Mouse (Mus musculus) lung, adult 2 months (tissue): ENCODE data around the gene Rreb1. TPM values are rescaled to one million over a fixed set of nuclear protein-coding genes. Genes with fewer than 3 reads are reported as not detected.

Source experiments
- DNase-seq: peaks from one replicate; pipeline ENCODE4 v3.0.0; 2022
- H3K4me1 ChIP-seq: fragments of 200-500 bp; 2 replicates; pipeline ENCODE4 v1.6.1; 2011; ENCODE audit warnings: low read length; ENCODE audit not compliant: control insufficient read depth, insufficient read depth
- H3K4me3 ChIP-seq: fragments of 200-500 bp; replicated peaks from 2 replicates; pipeline ENCODE3; 2011; ENCODE audit warnings: low read depth, mild to moderate bottlenecking, control low read depth, low read length; ENCODE audit errors: extremely low read depth
- CTCF ChIP-seq: fragments of 200-500 bp; IDR thresholded peaks from 2 replicates; pipeline ENCODE4 v1.5.1; 2011; ENCODE audit warnings: mild to moderate bottlenecking, low read length, control low read depth; ENCODE audit not compliant: insufficient read depth
- POLR2A ChIP-seq: fragments of 200-500 bp; IDR thresholded peaks from 2 replicates; pipeline ENCODE4 v1.6.1; 2011; ENCODE audit warnings: low read depth, mild to moderate bottlenecking, control low read depth, low read length, borderline replicate concordance; ENCODE audit errors: extremely low read depth
- WGBS: fragments of 180-500 bp; shearing (Covaris S2); methylation state at CpG from one replicate; pipeline ENCODE4 v1.1.7; 2018; 5-methylcytosine and 5-hydroxymethylcytosine counted together
- polyA plus RNA-seq: library from polyadenylated mRNA; depleted of rRNA; stranded (reverse); fragments of >200 nt; gene quantifications from 2 replicates; pipeline ENCODE4 v1.2.3, GENCODE M21; 2012; rRNA removed

Gene Rreb1
- polyA plus RNA-seq: 23.0 and 23.7 TPM in 2 replicates

DNA sequence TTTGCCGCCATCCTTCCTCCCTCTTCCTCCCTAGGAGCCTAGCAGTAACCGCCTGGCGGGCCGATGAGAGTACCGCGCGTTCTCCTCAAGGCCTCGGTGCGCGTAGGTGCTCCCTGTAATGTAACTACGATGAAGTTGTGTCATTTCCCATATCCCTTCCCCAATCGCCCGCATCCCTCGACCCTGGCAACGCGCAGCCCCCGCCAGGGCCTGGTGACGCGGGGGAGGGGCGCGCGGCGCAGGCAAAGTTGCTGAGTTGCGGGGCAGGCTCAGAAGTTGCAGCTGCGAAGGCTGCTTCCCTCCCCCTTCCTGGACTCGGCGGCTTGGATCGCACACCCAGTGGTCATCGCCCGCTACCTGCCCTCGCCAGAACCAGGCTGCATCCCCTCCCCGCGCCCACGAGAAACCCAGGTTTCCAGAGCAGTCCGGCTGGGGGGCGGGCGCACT is at the start of gene Rreb1:
Gene Rreb1, plus strand, starts transcription at position 254 of the 447 bp plus-strand sequence.
- peak within 1 kb of the TSS; percentile 62 for H3K4me3 ChIP-seq
- no peak for DNase-seq
- WGBS: under 1% methylated on average over 37 of the region's 37 CpGs

DNA sequence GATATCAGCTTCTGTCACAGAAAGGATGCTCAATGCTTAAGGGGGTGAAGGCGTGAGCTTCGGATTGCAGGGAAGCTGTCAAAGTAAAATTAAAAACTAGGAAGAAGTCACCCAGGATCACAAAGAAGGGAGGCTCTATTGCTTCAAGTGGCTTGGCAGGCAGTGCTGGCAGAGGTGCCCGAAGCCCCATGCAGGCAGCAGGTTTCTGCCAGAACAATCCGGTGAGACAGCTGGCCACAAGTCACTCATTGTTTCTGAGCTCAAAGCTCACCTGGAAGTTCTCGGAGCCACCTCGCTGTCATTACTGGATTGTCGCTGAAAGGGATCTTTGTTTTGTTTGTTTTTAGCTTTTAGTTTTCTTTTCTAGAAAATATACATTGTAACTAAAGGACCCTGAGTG is 49.6 kb upstream of the Rreb1 start:
- Histone ChIP-seq H3K4me3 (no peak overlapping the region), H3K4me1 (0 out of 2 replicates have a peak, but pooled peaks cover 3% of the 10 kb centered on the region)
- WGBS: 73% methylated on average over 7 of the region's 7 CpGs
- DNase-seq: no peak
- TF ChIP-seq CTCF (no peak), POLR2A (no peak)

More for the DNA sequence above, at the start of gene Rreb1:
- 0 out of 2 replicates have a peak, but pooled peaks have one; percentile 9 for TF ChIP-seq CTCF
- no peak for TF ChIP-seq POLR2A
- H3K4me1 ChIP-seq: peaks cover 5% of the 10 kb centered on the region

DNA sequence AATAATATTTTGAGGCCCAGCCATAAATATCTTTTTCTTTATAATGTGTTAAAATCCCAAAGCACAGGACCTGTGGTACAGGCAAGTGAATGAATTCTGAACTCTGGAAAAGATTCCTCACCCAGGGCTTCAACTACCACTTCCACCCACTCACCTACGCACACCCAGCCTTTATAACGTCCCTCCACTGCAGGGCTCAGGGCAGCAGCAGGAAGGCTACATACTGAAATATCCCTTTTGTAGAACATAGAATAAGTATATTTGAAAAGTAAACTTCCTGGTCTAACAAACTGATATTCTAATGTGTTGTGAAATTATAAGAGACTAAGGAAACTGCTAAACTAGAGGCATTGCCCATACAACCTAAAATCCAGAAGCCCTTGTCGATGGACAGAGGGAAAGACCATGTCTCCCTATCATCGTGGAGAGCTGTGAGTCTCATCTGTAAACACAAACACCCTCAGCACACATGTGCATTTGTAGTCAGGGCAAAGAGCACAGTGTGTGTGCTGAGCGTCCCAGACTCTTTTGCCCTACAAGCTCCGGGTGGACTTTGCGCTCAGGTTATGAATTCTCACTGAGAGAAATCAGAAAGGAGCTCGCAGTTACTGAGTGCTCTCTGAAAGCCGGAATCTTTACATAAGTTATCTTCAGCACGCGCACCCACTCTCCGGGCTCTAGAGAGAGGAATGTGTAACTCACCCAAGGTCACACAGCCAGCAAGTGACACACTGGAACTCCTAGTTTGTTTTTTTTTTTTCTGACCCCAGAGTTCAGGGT is 46.1 kb upstream of the Rreb1 start:
- DNase-seq: peak; percentile 41
- 45% methylated on average over 12 of the region's 12 CpGs for WGBS
- TF ChIP-seq CTCF: no peak
- no peak for TF ChIP-seq POLR2A
- no peak overlapping the region for H3K4me3 ChIP-seq
- H3K4me1 ChIP-seq: 0 out of 2 replicates have a peak, but pooled peaks cover 3% of the 10 kb centered on the region

DNA sequence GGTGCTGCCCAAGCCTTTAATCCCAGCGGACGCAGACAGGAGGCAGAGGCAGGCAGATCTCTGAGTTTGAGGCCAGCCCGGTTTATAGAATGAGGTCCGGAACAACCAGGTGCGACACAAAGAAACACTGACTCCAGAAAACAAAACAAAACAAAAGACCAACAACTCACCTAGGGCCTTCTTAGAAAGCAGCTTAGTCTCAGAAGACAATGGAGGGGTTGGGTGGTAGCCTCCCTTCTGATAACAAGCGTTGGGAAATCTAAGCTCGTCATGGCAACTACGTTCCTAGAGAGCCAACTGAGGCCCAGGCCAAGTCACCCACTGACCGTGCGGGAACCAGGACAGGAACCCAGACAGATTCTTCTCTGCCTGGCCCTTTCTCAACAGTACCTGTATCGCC is 43.7 kb upstream of the Rreb1 start:
- 95% methylated on average over 11 of the region's 11 CpGs for WGBS
- DNase-seq: no peak
- 0 out of 2 replicates have a peak, but pooled peaks cover 3% of the 10 kb centered on the region for H3K4me1 ChIP-seq
- no peak for TF ChIP-seq CTCF
- no peak for TF ChIP-seq POLR2A
- H3K4me3 ChIP-seq: no peak overlapping the region

DNA sequence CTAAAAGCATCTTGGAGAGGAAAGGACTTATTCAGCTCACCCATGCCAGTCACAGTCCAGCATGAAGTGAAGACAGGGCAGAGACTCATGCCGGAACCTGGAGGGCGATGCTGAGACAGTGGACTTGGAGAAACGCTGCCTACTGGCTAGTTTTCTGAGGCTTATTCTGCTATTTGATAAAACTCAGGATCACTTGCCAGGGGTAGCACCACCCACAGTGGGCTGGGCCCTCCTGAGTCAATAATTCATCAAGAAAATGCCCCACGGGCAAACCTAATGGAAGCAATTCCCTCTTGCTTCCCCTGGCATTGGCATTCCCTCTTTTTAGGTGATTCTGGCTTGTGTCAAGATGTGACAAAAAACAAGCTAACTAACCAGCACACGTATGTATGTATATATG is 38.1 kb upstream of the Rreb1 start:
- TF ChIP-seq CTCF (no peak), POLR2A (no peak)
- Histone ChIP-seq H3K4me3 (no peak overlapping the region), H3K4me1 (no peaks in the 10 kb centered on the region)
- no peak for DNase-seq
- WGBS: 61% methylated on average over 5 of the region's 5 CpGs

DNA sequence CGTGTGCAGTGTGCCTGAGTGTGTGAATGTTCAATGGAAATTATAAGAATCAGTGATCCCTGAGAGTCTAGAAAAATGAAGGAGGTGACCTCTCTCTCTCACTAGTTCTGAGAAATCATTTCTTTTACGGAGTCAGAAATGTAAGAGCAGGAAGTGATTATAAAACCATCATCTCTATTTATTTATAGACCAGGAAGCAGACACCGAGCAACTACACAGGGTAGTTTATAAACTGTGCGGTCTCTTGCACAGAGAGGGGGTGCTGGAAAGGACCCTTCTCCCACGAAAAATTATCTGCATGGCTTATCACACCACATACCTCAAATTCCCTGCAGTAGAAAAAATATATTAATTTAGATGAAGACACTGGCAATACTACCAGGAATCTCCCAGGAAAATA is 37.4 kb upstream of the Rreb1 start:
- no peak for TF ChIP-seq CTCF
- TF ChIP-seq POLR2A: no peak
- Histone ChIP-seq H3K4me3 (no peak overlapping the region), H3K4me1 (no peaks in the 10 kb centered on the region)
- no peak for DNase-seq
- WGBS: 10% methylated on average over 5 of the region's 5 CpGs

DNA sequence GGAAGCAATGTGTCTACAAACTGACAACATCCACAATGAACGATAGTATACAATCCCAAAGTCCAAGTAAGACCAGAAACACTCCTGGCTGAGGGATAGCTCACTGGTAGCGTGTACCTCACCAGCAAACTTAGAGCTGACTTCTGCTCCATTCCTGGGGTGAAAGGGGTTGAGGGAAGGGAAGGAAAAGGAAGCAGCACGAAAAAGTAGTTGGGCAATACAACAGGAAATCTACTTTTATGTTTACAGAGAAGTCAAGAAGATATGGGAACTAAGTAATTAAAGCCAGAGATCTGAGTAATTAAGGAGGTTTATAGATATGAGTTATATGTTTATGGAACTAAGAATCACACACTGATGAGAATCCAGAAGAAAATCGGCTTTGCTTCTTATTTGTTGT is 36.0 kb upstream of the Rreb1 start:
- TF ChIP-seq POLR2A (no peak), CTCF (no peak)
- no peak overlapping the region for H3K4me3 ChIP-seq
- no peaks in the 10 kb centered on the region for H3K4me1 ChIP-seq
- no peak for DNase-seq
- WGBS: 65% methylated on average over 4 of the region's 4 CpGs

DNA sequence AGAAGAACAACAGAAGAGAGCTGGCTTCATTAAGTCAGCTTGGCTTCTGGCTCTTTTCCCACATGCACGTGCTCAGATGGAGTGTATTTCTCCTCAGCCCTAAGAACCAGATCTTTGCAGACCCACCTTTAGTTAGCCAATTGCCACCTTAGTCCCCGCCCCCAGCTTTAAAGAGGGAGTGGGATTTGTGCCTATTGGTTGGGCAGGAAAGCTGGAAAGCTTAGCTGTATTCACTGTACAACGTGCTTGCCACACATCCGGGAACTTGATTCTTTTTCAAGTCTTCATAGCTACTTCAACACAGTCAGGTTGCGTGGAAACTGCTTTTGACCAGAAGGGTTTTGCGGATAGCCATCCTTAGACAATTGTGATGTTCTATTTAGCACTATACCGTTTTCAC is 30.7 kb upstream of the Rreb1 start:
- no peak for TF ChIP-seq POLR2A
- no peak for TF ChIP-seq CTCF
- WGBS: 68% methylated on average over 7 of the region's 7 CpGs
- no peak overlapping the region for H3K4me3 ChIP-seq
- peaks cover 10% of the 10 kb centered on the region for H3K4me1 ChIP-seq
- no peak for DNase-seq

DNA sequence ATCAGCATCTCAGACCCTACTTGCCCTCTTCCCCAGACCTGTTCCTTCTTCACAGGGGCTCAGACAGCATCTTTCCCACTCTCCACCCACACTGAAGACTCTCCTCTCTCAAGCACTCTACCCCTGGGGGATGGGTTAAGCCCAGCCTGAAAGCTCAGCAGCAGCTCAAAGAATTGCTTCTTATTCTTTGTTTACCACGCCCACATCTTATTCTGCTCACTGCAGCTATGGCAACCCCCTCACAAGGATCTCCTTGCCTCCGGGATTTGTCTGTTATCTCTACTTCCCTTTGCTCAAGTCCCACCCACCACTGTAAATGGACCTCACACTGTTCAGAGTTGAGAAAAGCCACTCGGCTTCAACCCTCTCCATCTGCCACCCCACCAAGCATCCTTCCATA is 28.7 kb upstream of the Rreb1 start:
- TF ChIP-seq POLR2A (no peak), CTCF (no peak)
- no peak overlapping the region for H3K4me3 ChIP-seq
- no peak for DNase-seq
- H3K4me1 ChIP-seq: peaks cover 10% of the 10 kb centered on the region
- 37% methylated on average over 3 of the region's 3 CpGs for WGBS
